Mouse (Mus musculus): Measurements from ENCODE around the gene Cic. TPM values are rescaled to one million over a fixed set of nuclear protein-coding genes. Genes with fewer than 3 reads are reported as not detected.

Gene Cic
- polyA plus RNA-seq (2016; fragmentation: Nextera tagmentation; extraction: Ambion mirVana) = 18.5 and 21.7 TPM in 2 replicates

GRCm38 (mm10) chr7:25267301-25267750, at the start of gene Cic:
Gene Cic (plus strand): TSS chr7:25267704.
- peak within 1 kb of the TSS; percentile 90 for H3K4me3 ChIP-seq
- peaks cover 14% of the 10 kb centered on the region for H3K36me3 ChIP-seq
- peaks cover 6% of the 10 kb centered on the region; the same call in 1 of the 2 replicates for H3K27me3 ChIP-seq (ENCODE audit: low read depth, poor library complexity, severe bottlenecking)
- peaks cover 44% of the 10 kb centered on the region for H3K4me1 ChIP-seq
- WGBS = under 1% methylated on average over 29 of the region's 29 CpGs
- peak; percentile 99 for DNase-seq (ENCODE audit: low spot score)
- no peaks in the 10 kb centered on the region for H3K9me3 ChIP-seq (replicated peaks)
- peak within 1 kb of the TSS; percentile 97 for H3K27ac ChIP-seq (replicated peaks)

- Histone ChIP-seq H3K4me3 (peak overlapping the region; percentile 81), H3K36me3 (peaks cover 15% of the 10 kb centered on the region), H3K9me3 (replicated peaks) (no peaks in the 10 kb centered on the region), H3K27ac (replicated peaks) (peak overlapping the region; percentile 90), H3K27me3 (ENCODE audit: low read depth, poor library complexity, severe bottlenecking) (no peaks in the 10 kb centered on the region), H3K4me1 (peaks cover 55% of the 10 kb centered on the region)
- under 1% methylated on average over 53 of the region's 53 CpGs for WGBS
- peak; percentile 85 for DNase-seq (ENCODE audit: low spot score)
Measured at GRCm38 (mm10) chr7:25218705-25219415, 48.6 kb upstream of the Cic start.

GRCm38 (mm10) chr7:25219416-25219750, 48.1 kb upstream of the Cic start:
- DNase-seq (ENCODE audit: low spot score) = no peak

GRCm38 (mm10) chr7:25219756-25220456, 47.6 kb upstream of the Cic start:
- Histone ChIP-seq H3K27ac (replicated peaks) (peak overlapping the region; percentile 90), H3K9me3 (replicated peaks) (no peaks in the 10 kb centered on the region), H3K36me3 (peaks cover 23% of the 10 kb centered on the region), H3K4me1 (peaks cover 55% of the 10 kb centered on the region), H3K27me3 (ENCODE audit: low read depth, poor library complexity, severe bottlenecking) (no peaks in the 10 kb centered on the region), H3K4me3 (peak overlapping the region; percentile 81)
- WGBS = 3% methylated on average over 31 of the region's 31 CpGs
- peak; percentile 92 for DNase-seq (ENCODE audit: low spot score)

More at GRCm38 (mm10) chr7:25219416-25219750, 48.1 kb upstream of the Cic start:
- H3K27me3 ChIP-seq (ENCODE audit: low read depth, poor library complexity, severe bottlenecking) = no peaks in the 10 kb centered on the region
- H3K27ac ChIP-seq (replicated peaks) = peak overlapping the region; percentile 90
- under 1% methylated on average over 16 of the region's 16 CpGs for WGBS
- no peaks in the 10 kb centered on the region for H3K9me3 ChIP-seq (replicated peaks)
- H3K36me3 ChIP-seq = peaks cover 18% of the 10 kb centered on the region
- H3K4me1 ChIP-seq = peaks cover 55% of the 10 kb centered on the region
- peak overlapping the region; percentile 81 for H3K4me3 ChIP-seq

GRCm38 (mm10) chr7:25220457-25221101, 46.9 kb upstream of the Cic start, which contains the start of gene Dedd2:
Gene Dedd2 (minus strand): TSS chr7:25220615.
- 11% methylated on average over 20 of the region's 20 CpGs for WGBS
- peaks cover 25% of the 10 kb centered on the region for H3K36me3 ChIP-seq
- H3K27me3 ChIP-seq (ENCODE audit: low read depth, poor library complexity, severe bottlenecking) = no peaks in the 10 kb centered on the region
- H3K4me3 ChIP-seq = peak within 1 kb of the TSS; percentile 81
- peaks cover 55% of the 10 kb centered on the region for H3K4me1 ChIP-seq
- DNase-seq (ENCODE audit: low spot score) = peak; percentile 23
- peak within 1 kb of the TSS; percentile 90 for H3K27ac ChIP-seq (replicated peaks)
- no peaks in the 10 kb centered on the region for H3K9me3 ChIP-seq (replicated peaks)

- H3K4me1 ChIP-seq = peaks cover 55% of the 10 kb centered on the region
- under 1% methylated on average over 44 of the region's 45 CpGs for WGBS
Measured at GRCm38 (mm10) chr7:25221102-25221883, 46.2 kb upstream of the Cic start, which contains the start of gene Zfp526. Gene Zfp526 (plus strand): TSS chr7:25221425.

GRCm38 (mm10) chr7:25222275-25222967, 45.1 kb upstream of the Cic start:
- Histone ChIP-seq H3K4me3 (peak overlapping the region; percentile 81), H3K27ac (replicated peaks) (peak overlapping the region; percentile 90), H3K27me3 (ENCODE audit: low read depth, poor library complexity, severe bottlenecking) (no peaks in the 10 kb centered on the region), H3K9me3 (replicated peaks) (no peaks in the 10 kb centered on the region), H3K36me3 (peaks cover 43% of the 10 kb centered on the region), H3K4me1 (peaks cover 55% of the 10 kb centered on the region)
- 89% methylated on average over 10 of the region's 10 CpGs for WGBS
- no peak for DNase-seq (ENCODE audit: low spot score)

More at GRCm38 (mm10) chr7:25221102-25221883, 46.2 kb upstream of the Cic start, which contains the start of gene Zfp526:
- Histone ChIP-seq H3K36me3 (peaks cover 31% of the 10 kb centered on the region), H3K9me3 (replicated peaks) (no peaks in the 10 kb centered on the region), H3K27me3 (ENCODE audit: low read depth, poor library complexity, severe bottlenecking) (no peaks in the 10 kb centered on the region), H3K27ac (replicated peaks) (peak within 1 kb of the TSS; percentile 90), H3K4me3 (peak within 1 kb of the TSS; percentile 81)
- peak; percentile 98 for DNase-seq (ENCODE audit: low spot score)

- peaks cover 4% of the 10 kb centered on the region for H3K4me1 ChIP-seq
- 88% methylated on average over 1 of the region's 1 CpGs for WGBS
- H3K27ac ChIP-seq (replicated peaks) = no peak overlapping the region
- H3K36me3 ChIP-seq = peaks cover 96% of the 10 kb centered on the region
- no peak overlapping the region for H3K4me3 ChIP-seq
- no peaks in the 10 kb centered on the region for H3K9me3 ChIP-seq (replicated peaks)
- no peaks in the 10 kb centered on the region for H3K27me3 ChIP-seq (ENCODE audit: low read depth, poor library complexity, severe bottlenecking)
- no peak for DNase-seq (ENCODE audit: low spot score)
Measured at GRCm38 (mm10) chr7:25227523-25228300, 39.8 kb upstream of the Cic start.

- peaks cover 9% of the 10 kb centered on the region for H3K4me1 ChIP-seq
- H3K27me3 ChIP-seq (ENCODE audit: low read depth, poor library complexity, severe bottlenecking) = no peaks in the 10 kb centered on the region
- WGBS = 94% methylated on average over 9 of the region's 9 CpGs
- no peak overlapping the region for H3K27ac ChIP-seq (replicated peaks)
- no peaks in the 10 kb centered on the region for H3K9me3 ChIP-seq (replicated peaks)
- no peak for DNase-seq (ENCODE audit: low spot score)
- H3K4me3 ChIP-seq = no peak overlapping the region
- peaks cover 100% of the 10 kb centered on the region for H3K36me3 ChIP-seq
Measured at GRCm38 (mm10) chr7:25230690-25231285, 36.7 kb upstream of the Cic start.

- Histone ChIP-seq H3K27ac (replicated peaks) (no peak overlapping the region), H3K9me3 (replicated peaks) (no peaks in the 10 kb centered on the region), H3K36me3 (peaks cover 87% of the 10 kb centered on the region), H3K4me1 (peaks cover 21% of the 10 kb centered on the region), H3K27me3 (ENCODE audit: low read depth, poor library complexity, severe bottlenecking) (no peaks in the 10 kb centered on the region), H3K4me3 (0 out of 2 replicates have a peak overlapping the region, but pooled peaks have one; percentile 5)
- no peak for DNase-seq (ENCODE audit: low spot score)
- WGBS = 73% methylated on average over 5 of the region's 5 CpGs
Measured at GRCm38 (mm10) chr7:25232101-25232648, 35.3 kb upstream of the Cic start.

Measured in midbrain, embryonic 10.5 days (tissue).